Mouse (Mus musculus) kidney, embryonic 14.5 days (tissue): Measurements from ENCODE around the gene Zmiz1. TPM values are rescaled to one million over a fixed set of nuclear protein-coding genes. Genes with fewer than 3 reads are reported as not detected.

Experiments
- ATAC-seq: fragments of 200-750 bp; cut with Nextera tagmentation; 2 replicates; pipeline ENCODE4 v1.8.0; 2017; ENCODE audit warnings: moderate number of reproducible peaks, mild to moderate bottlenecking, moderate TSS enrichment, moderate library complexity; ENCODE audit not compliant: low FRiP score, low TSS enrichment
- H3K27ac ChIP-seq: fragments of 300-500 bp; sonication (generic); 2 replicates; pipeline ENCODE4 v1.5.1; 2014; ENCODE audit warnings: low read depth, mild to moderate bottlenecking, low read length, moderate library complexity, mixed read lengths
- H3K27me3 ChIP-seq: fragments of 300-500 bp; sonication (generic); 2 replicates; pipeline ENCODE4 v1.6.1; 2014; ENCODE audit warnings: mild to moderate bottlenecking, low read length; ENCODE audit not compliant: control insufficient read depth, insufficient read depth
- H3K36me3 ChIP-seq: fragments of 300-500 bp; sonication (generic); 2 replicates; pipeline ENCODE4 v1.6.1; 2014; ENCODE audit warnings: low read length, mixed read lengths; ENCODE audit not compliant: control insufficient read depth, insufficient read depth
- H3K4me1 ChIP-seq: fragments of 300-500 bp; sonication (generic); 2 replicates; pipeline ENCODE4 v1.6.1; 2014; ENCODE audit warnings: low read length, mixed read lengths; ENCODE audit not compliant: control insufficient read depth, insufficient read depth
- H3K4me2 ChIP-seq: fragments of 300-500 bp; sonication (generic); replicated peaks from 2 replicates; pipeline ENCODE4 v1.6.1; 2014; ENCODE audit warnings: low read depth, mild to moderate bottlenecking, low read length
- H3K4me3 ChIP-seq: fragments of 300-500 bp; sonication (generic); 2 replicates; pipeline ENCODE4 v1.5.1; 2014; ENCODE audit warnings: mild to moderate bottlenecking, low read length
- H3K9ac ChIP-seq: fragments of 300-500 bp; sonication (generic); 2 replicates; pipeline ENCODE4 v1.6.1; 2014; ENCODE audit warnings: low read depth, mild to moderate bottlenecking, low read length, moderate library complexity
- H3K9me3 ChIP-seq: fragments of 300-500 bp; sonication (generic); 2 replicates; pipeline ENCODE4 v1.6.1; 2016; ENCODE audit warnings: low read length; ENCODE audit not compliant: control insufficient read depth
- WGBS: fragments of 180-500 bp; shearing (Covaris S2); extraction: QIAGEN DNeasy Blood & Tissue Kit; methylation state at CpG from one replicate; pipeline ENCODE4 v1.1.7; 2014; 5-methylcytosine and 5-hydroxymethylcytosine counted together
- polyA plus RNA-seq: library from polyadenylated mRNA; unstranded; fragments of >200 nt; fragmentation: Nextera tagmentation; extraction: Ambion mirVana; gene quantifications from 2 replicates; pipeline ENCODE4 v1.2.1, GENCODE M21; 2014

Zmiz1 gene
- polyA plus RNA-seq, 1 experiment from 2014 or later, result 57.3 TPM

- Histone ChIP-seq H3K4me2 (no peak overlapping the region), H3K4me1 (peaks cover 97% of the 10 kb centered on the region), H3K9ac (no peak overlapping the region), H3K27me3 (no peaks in the 10 kb centered on the region), H3K27ac (no peak overlapping the region), H3K36me3 (no peaks in the 10 kb centered on the region), H3K4me3 (no peak overlapping the region), H3K9me3 (no peaks in the 10 kb centered on the region)
- no peak for ATAC-seq
- 67% methylated on average over 10 of the region's 10 CpGs for WGBS
Measured at GRCm38 (mm10) chr14:25467911-25468668, 9.1 kb downstream of the Zmiz1 start.

DNA sequence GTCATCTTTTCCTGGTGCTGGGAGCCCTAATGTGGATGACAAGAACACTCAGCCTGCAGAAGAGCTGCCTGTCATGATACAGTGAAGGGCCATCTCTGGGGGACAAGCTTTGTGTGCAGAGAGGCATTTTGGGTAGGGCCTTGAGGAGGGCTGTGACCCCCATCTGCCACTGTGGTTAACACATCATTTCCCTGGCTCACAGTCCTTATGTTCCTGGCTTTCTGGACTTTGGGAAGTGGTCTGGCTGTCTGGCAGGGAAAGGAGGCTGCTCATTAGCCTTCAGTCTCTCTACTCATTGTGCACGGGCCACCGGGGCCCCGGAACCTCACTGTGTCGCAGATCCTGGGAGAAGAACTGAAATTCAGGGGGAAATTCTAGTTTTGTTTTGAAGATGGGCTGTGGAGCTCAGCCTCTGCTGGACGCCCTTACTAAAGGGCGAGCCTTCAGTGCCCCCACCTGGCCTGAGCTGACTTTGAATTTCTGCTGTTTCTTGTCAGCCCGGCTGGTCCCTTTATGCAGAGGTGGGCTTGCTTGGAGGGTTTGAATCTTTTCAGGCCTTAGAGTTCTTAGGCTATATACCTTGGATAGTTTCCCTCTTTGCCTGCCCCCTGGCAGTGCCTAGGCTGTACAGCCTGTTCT, 10.0 kb downstream of the Zmiz1 start:
- no peak overlapping the region for H3K9ac ChIP-seq
- H3K27me3 ChIP-seq, result no peaks in the 10 kb centered on the region
- no peaks in the 10 kb centered on the region for H3K36me3 ChIP-seq
- H3K9me3 ChIP-seq, result no peaks in the 10 kb centered on the region
- WGBS, result 69% methylated on average over 7 of the region's 7 CpGs
- H3K4me3 ChIP-seq, result no peak overlapping the region
- H3K27ac ChIP-seq, result peak overlapping the region; percentile 0; the same call in 1 of the 2 replicates
- no peak overlapping the region for H3K4me2 ChIP-seq
- no peak for ATAC-seq
- H3K4me1 ChIP-seq, result peaks cover 97% of the 10 kb centered on the region

DNA sequence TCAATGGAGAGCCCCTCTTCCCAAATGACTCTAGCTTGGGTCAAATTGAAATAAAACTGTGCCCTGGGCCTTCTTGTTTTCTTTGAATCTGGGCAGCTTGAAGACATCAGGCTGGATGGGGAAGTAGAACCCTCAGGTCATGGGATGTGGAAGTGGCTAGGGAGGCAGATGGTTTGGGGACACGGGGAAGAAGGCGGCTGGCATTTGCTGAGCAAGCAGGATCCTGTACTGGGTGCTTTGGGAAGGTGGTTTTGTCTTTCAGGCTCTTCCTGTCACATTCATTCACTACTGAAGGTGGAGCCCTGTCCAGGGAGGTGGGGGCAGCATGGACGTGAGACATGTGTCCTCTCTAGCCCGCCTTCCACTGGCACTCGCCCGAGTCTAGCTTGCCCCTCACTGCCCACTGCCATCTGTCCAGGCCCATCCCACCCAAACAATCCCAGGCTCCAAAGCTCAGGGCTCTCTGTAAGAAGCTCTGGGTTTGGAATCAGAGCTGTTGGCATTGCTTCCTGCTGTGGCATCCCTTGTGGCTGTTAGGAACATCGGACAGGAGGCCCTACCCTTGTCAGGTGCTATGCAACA, 11.3 kb downstream of the Zmiz1 start:
- no peaks in the 10 kb centered on the region for H3K36me3 ChIP-seq
- H3K27ac ChIP-seq, result no peak overlapping the region
- ATAC-seq, result no peak
- no peaks in the 10 kb centered on the region for H3K27me3 ChIP-seq
- H3K4me1 ChIP-seq, result peaks cover 91% of the 10 kb centered on the region
- H3K4me2 ChIP-seq, result no peak overlapping the region
- 37% methylated on average over 7 of the region's 7 CpGs for WGBS
- H3K9ac ChIP-seq, result no peak overlapping the region; the same call in 1 of the 2 replicates
- no peak overlapping the region for H3K4me3 ChIP-seq
- no peaks in the 10 kb centered on the region for H3K9me3 ChIP-seq

- ATAC-seq, result no peak
- Histone ChIP-seq H3K9ac (no peak overlapping the region), H3K4me2 (no peak overlapping the region), H3K27me3 (no peaks in the 10 kb centered on the region), H3K4me1 (peaks cover 86% of the 10 kb centered on the region), H3K36me3 (peaks cover 2% of the 10 kb centered on the region; the same call in 1 of the 2 replicates), H3K9me3 (no peaks in the 10 kb centered on the region), H3K27ac (no peak overlapping the region), H3K4me3 (no peak overlapping the region)
- WGBS, result 20% methylated on average over 2 of the region's 2 CpGs
Measured at GRCm38 (mm10) chr14:25471035-25471434, 12.1 kb downstream of the Zmiz1 start.

GRCm38 (mm10) chr14:25472096-25472861, 13.3 kb downstream of the Zmiz1 start:
- Histone ChIP-seq H3K27me3 (no peaks in the 10 kb centered on the region), H3K9ac (no peak overlapping the region), H3K4me1 (peaks cover 89% of the 10 kb centered on the region), H3K4me3 (no peak overlapping the region), H3K36me3 (peaks cover 2% of the 10 kb centered on the region; the same call in 1 of the 2 replicates), H3K27ac (peak overlapping the region; percentile 70), H3K9me3 (no peaks in the 10 kb centered on the region), H3K4me2 (no peak overlapping the region)
- 27% methylated on average over 6 of the region's 6 CpGs for WGBS
- no peak for ATAC-seq

- 13% methylated on average over 6 of the region's 6 CpGs for WGBS
- no peak overlapping the region for H3K9ac ChIP-seq
Measured at GRCm38 (mm10) chr14:25472981-25473649, 14.1 kb downstream of the Zmiz1 start.

GRCm38 (mm10) chr14:25474017-25474416, 15.0 kb downstream of the Zmiz1 start:
- 43% methylated on average over 5 of the region's 5 CpGs for WGBS
- H3K9ac ChIP-seq, result no peak overlapping the region

More at GRCm38 (mm10) chr14:25472981-25473649, 14.1 kb downstream of the Zmiz1 start:
- no peak overlapping the region for H3K4me3 ChIP-seq
- H3K27ac ChIP-seq, result peak overlapping the region; percentile 70
- ATAC-seq, result peak; percentile 29; the same call in 1 of the 2 replicates
- H3K27me3 ChIP-seq, result no peaks in the 10 kb centered on the region
- peaks cover 2% of the 10 kb centered on the region; the same call in 1 of the 2 replicates for H3K36me3 ChIP-seq
- peaks cover 89% of the 10 kb centered on the region for H3K4me1 ChIP-seq
- no peak overlapping the region for H3K4me2 ChIP-seq
- H3K9me3 ChIP-seq, result no peaks in the 10 kb centered on the region

GRCm38 (mm10) chr14:25474732-25475131, 15.7 kb downstream of the Zmiz1 start:
- no peak for ATAC-seq
- peaks cover 5% of the 10 kb centered on the region; the same call in 1 of the 2 replicates for H3K36me3 ChIP-seq
- WGBS, result 57% methylated on average over 6 of the region's 6 CpGs
- no peak overlapping the region for H3K9ac ChIP-seq
- no peak overlapping the region for H3K4me2 ChIP-seq
- H3K4me3 ChIP-seq, result no peak overlapping the region
- no peaks in the 10 kb centered on the region for H3K27me3 ChIP-seq
- H3K27ac ChIP-seq, result no peak overlapping the region
- peaks cover 86% of the 10 kb centered on the region for H3K4me1 ChIP-seq
- no peaks in the 10 kb centered on the region for H3K9me3 ChIP-seq

More at GRCm38 (mm10) chr14:25474017-25474416, 15.0 kb downstream of the Zmiz1 start:
- Histone ChIP-seq H3K9me3 (no peaks in the 10 kb centered on the region), H3K4me3 (no peak overlapping the region), H3K27ac (peak overlapping the region; percentile 70; the same call in 1 of the 2 replicates), H3K4me1 (peaks cover 86% of the 10 kb centered on the region), H3K4me2 (no peak overlapping the region), H3K36me3 (peaks cover 3% of the 10 kb centered on the region; the same call in 1 of the 2 replicates), H3K27me3 (no peaks in the 10 kb centered on the region)
- ATAC-seq, result no peak
